Mouse (Mus musculus) gonadal fat pad, adult 2 months (tissue): ENCODE data around the gene Rbfox1. TPM values are rescaled to one million over a fixed set of nuclear protein-coding genes. Genes with fewer than 3 reads are reported as not detected.

Experiments
- DNase-seq: peaks from one replicate; pipeline ENCODE4 v3.0.0-alpha.2; 2012; ENCODE audit warnings: low read depth
- polyA plus RNA-seq: library from polyadenylated mRNA; depleted of rRNA; stranded (reverse); fragments of >200 nt; gene quantifications from 2 replicates; pipeline ENCODE4 v1.2.3, GENCODE M21; 2012

The Rbfox1 gene
- polyA plus RNA-seq, 1 experiment: 0.72 TPM

GRCm38 (mm10) chr16:6686076-6686757, 801.1 kb downstream of the Rbfox1 start:
- DNase-seq: no peak

GRCm38 (mm10) chr16:6704847-6705246, 819.7 kb downstream of the Rbfox1 start:
- DNase-seq: no peak

GRCm38 (mm10) chr16:6712341-6712740, 827.2 kb downstream of the Rbfox1 start:
- DNase-seq: no peak

- no peak for DNase-seq
Observed at GRCm38 (mm10) chr16:6715245-6715644, 830.1 kb downstream of the Rbfox1 start.

- no peak for DNase-seq
Observed at GRCm38 (mm10) chr16:6716214-6716911, 831.2 kb downstream of the Rbfox1 start.

GRCm38 (mm10) chr16:6719027-6719426, 833.9 kb downstream of the Rbfox1 start:
- DNase-seq: no peak

GRCm38 (mm10) chr16:6732646-6733045, 847.5 kb downstream of the Rbfox1 start:
- DNase-seq: no peak

GRCm38 (mm10) chr16:6733427-6733826, 848.3 kb downstream of the Rbfox1 start:
- no peak for DNase-seq

GRCm38 (mm10) chr16:6736566-6736965, 851.4 kb downstream of the Rbfox1 start:
- no peak for DNase-seq

GRCm38 (mm10) chr16:6736998-6737397, 851.8 kb downstream of the Rbfox1 start:
- no peak for DNase-seq

- DNase-seq: no peak
Observed at GRCm38 (mm10) chr16:6746116-6746515, 861.0 kb downstream of the Rbfox1 start.

GRCm38 (mm10) chr16:6750491-6750890, 865.3 kb downstream of the Rbfox1 start:
- DNase-seq: no peak

GRCm38 (mm10) chr16:6754847-6755246, 869.7 kb downstream of the Rbfox1 start:
- no peak for DNase-seq

GRCm38 (mm10) chr16:6769495-6770237, 884.5 kb downstream of the Rbfox1 start:
- no peak for DNase-seq

- no peak for DNase-seq
Observed at GRCm38 (mm10) chr16:6777506-6778185, 892.5 kb downstream of the Rbfox1 start.

GRCm38 (mm10) chr16:6784144-6784543, 899.0 kb downstream of the Rbfox1 start:
- DNase-seq: no peak

GRCm38 (mm10) chr16:6785026-6785425, 899.9 kb downstream of the Rbfox1 start:
- no peak for DNase-seq

GRCm38 (mm10) chr16:6791218-6791617, 906.1 kb downstream of the Rbfox1 start:
- no peak for DNase-seq

GRCm38 (mm10) chr16:6791655-6792054, 906.5 kb downstream of the Rbfox1 start:
- DNase-seq: no peak

- DNase-seq: no peak
Observed at GRCm38 (mm10) chr16:6806246-6806645, 921.1 kb downstream of the Rbfox1 start.

GRCm38 (mm10) chr16:6807835-6808234, 922.7 kb downstream of the Rbfox1 start:
- DNase-seq: no peak

GRCm38 (mm10) chr16:6813871-6814270, 928.7 kb downstream of the Rbfox1 start:
- no peak for DNase-seq
